11 mouse cellular contexts compared by ENCODE assay signal in the genomic region with DNA sequence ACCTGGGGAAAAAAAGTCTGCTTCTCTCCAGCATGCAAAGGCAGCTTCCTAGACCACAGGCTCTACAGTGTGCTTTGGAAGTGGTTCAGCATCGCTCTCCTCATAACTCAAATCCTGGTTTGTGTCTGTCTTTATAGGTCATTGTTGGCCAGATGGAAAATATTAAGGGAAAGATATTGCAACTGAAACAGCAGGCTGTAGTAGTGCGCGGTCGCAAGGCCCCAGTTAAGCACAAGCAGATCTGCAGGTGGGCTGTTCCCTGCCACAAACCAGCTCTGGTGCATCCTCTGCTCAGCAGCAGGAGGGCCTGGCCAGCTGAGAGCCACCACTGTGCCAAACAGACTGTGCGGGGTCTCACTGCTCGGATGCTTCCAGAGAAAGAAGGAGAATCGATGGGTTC.
A peak's percentile ranks its signal among the peaks of the same experiment; 100 is the strongest.
DNase-seq lines count a peak whose midpoint lies in the region; ATAC-seq and TF ChIP-seq lines count a peak whose summit lies in the region.
"Had no signal": no experiment of that assay in that cellular context is flagged by ENCODE, and none has a peak within 500 bp of the region (broad histone marks: within the 10 kb centered on the region; RNA-seq: fewer than 3 reads in every experiment).

No protein-coding gene starts in this region.

- no peaks in the 10 kb centered on the region for H3K9me3 ChIP-seq in hindbrain, embryonic 15.5 days
- H3K9me3 ChIP-seq in hindbrain, embryonic 14.5 days (ENCODE audit: control insufficient read depth, low read length): no peaks in the 10 kb centered on the region
- H3K9me3 ChIP-seq in forebrain, embryonic 12.5 days: no peaks in the 10 kb centered on the region

- no peak overlapping the region for H3K9ac ChIP-seq in hindbrain, embryonic 15.5 days
- H3K9ac ChIP-seq in hindbrain, embryonic 14.5 days: no peak overlapping the region
- peak overlapping the region; percentile 25 for H3K9ac ChIP-seq in forebrain, embryonic 12.5 days

- intact Hi-C loops in left cerebral cortex, adult 2 months (cut with DNase I): no loop called here

- H3K4me3 ChIP-seq in hindbrain, embryonic 15.5 days: no peak overlapping the region
- H3K4me3 ChIP-seq in hindbrain, embryonic 14.5 days (replicated peaks; ENCODE audit: low read length): no peak overlapping the region
- H3K4me3 ChIP-seq in forebrain, embryonic 12.5 days (replicated peaks): no peak overlapping the region
- H3K4me3 ChIP-seq in left cerebral cortex, adult 2 months: no peak overlapping the region

- H3K36me3 ChIP-seq in hindbrain, embryonic 15.5 days: no peaks in the 10 kb centered on the region
- H3K36me3 ChIP-seq in hindbrain, embryonic 14.5 days (replicated peaks; ENCODE audit: control insufficient read depth, insufficient read depth): no peaks in the 10 kb centered on the region
- H3K36me3 ChIP-seq in forebrain, embryonic 12.5 days (replicated peaks): no peaks in the 10 kb centered on the region

- WGBS in hindbrain, embryonic 15.5 days: 14% methylated on average over 7 of the region's 7 CpGs
- WGBS in hindbrain, embryonic 14.5 days: 17% methylated on average over 7 of the region's 7 CpGs
- 11% methylated on average over 7 of the region's 7 CpGs for WGBS in forebrain, embryonic 12.5 days

- peak; percentile 59; the same call in 1 of the 2 replicates for ATAC-seq in hindbrain, embryonic 15.5 days (ENCODE audit: low FRiP score, low read depth)
- no peak for ATAC-seq in hindbrain, embryonic 14.5 days (ENCODE audit: low FRiP score)
- ATAC-seq in forebrain, embryonic 12.5 days (ENCODE audit: low FRiP score): no peak

- peaks cover 37% of the 10 kb centered on the region for H3K4me1 ChIP-seq in hindbrain, embryonic 15.5 days (replicated peaks)
- peaks cover 22% of the 10 kb centered on the region for H3K4me1 ChIP-seq in hindbrain, embryonic 14.5 days (replicated peaks; ENCODE audit: control insufficient read depth, insufficient read depth, low read length)
- peaks cover 49% of the 10 kb centered on the region for H3K4me1 ChIP-seq in forebrain, embryonic 12.5 days

- DNase-seq in hindbrain, embryonic 14.5 days (ENCODE audit: low spot score): no peak
- DNase-seq in cerebellum, adult 8-10 months: peak; percentile 24
- peak; percentile 52 for DNase-seq in mesoderm, embryonic 11.5 days (ENCODE audit: low read depth, low spot score)
- DNase-seq in lung, postnatal 10 days: no peak
- DNase-seq in adipocyte (ENCODE audit: low spot score): no peak
- DNase-seq in left cerebral cortex, adult 2 months (ENCODE audit: extremely low spot score in 1 of 2, low spot score in 2 of 2): no peak
- DNase-seq: heart, postnatal 14 days; thymus, adult 2 months had no signal

- H3K27me3 ChIP-seq in hindbrain, embryonic 15.5 days: no peaks in the 10 kb centered on the region
- H3K27me3 ChIP-seq in hindbrain, embryonic 14.5 days (ENCODE audit: control insufficient read depth, insufficient read depth, low read length): no peaks in the 10 kb centered on the region
- H3K27me3 ChIP-seq in forebrain, embryonic 12.5 days: no peaks in the 10 kb centered on the region

- H3K27ac ChIP-seq in hindbrain, embryonic 15.5 days (replicated peaks): no peak overlapping the region
- H3K27ac ChIP-seq in hindbrain, embryonic 14.5 days: no peak overlapping the region
- H3K27ac ChIP-seq in forebrain, embryonic 12.5 days: peak overlapping the region; percentile 84
- H3K27ac ChIP-seq in left cerebral cortex, adult 2 months: no peak overlapping the region
- H3K27ac ChIP-seq: macrophage had no signal

- H3K4me2 ChIP-seq in hindbrain, embryonic 15.5 days: no peak overlapping the region
- H3K4me2 ChIP-seq in hindbrain, embryonic 14.5 days (replicated peaks): no peak overlapping the region
- H3K4me2 ChIP-seq in forebrain, embryonic 12.5 days: no peak overlapping the region; the same call in 1 of the 2 replicates

- no peak for TF ChIP-seq CTCF in left cerebral cortex, adult 2 months (IDR thresholded peaks at IDR 0.05)

Comparison
In these comparisons a context has a peak if more than half of its experiments do, and no peak if none do; other contexts are left out.
1. DNase-seq: peak in cerebellum, adult 8-10 months (single experiment) and mesoderm, embryonic 11.5 days (single experiment); none in hindbrain, embryonic 14.5 days (single experiment), lung, postnatal 10 days (single experiment), adipocyte (single experiment) and left cerebral cortex, adult 2 months (0 of 2).